Mouse (Mus musculus): ENCODE data around the gene Gm10644.

Gene Gm10644

GRCm38 (mm10) chr8:83934994-83935393 lies 20.0 kb downstream of the Gm10644 start:
- DNase-seq (ENCODE audit: low read depth), result no peak

GRCm38 (mm10) chr8:83934222-83934621 lies 20.8 kb downstream of the Gm10644 start:
- no peak for DNase-seq (ENCODE audit: low read depth)

- DNase-seq (ENCODE audit: low read depth), result no peak
Measured at GRCm38 (mm10) chr8:83926266-83926665, 28.7 kb downstream of the Gm10644 start.

- DNase-seq (ENCODE audit: low read depth), result no peak
Measured at GRCm38 (mm10) chr8:83924585-83924984, 30.4 kb downstream of the Gm10644 start.

- DNase-seq (ENCODE audit: low read depth), result no peak
Measured at GRCm38 (mm10) chr8:83922727-83923126, 32.3 kb downstream of the Gm10644 start.

GRCm38 (mm10) chr8:83921558-83921957 lies 33.4 kb downstream of the Gm10644 start:
- peak; percentile 76 for DNase-seq (ENCODE audit: low read depth)

- no peak for DNase-seq (ENCODE audit: low read depth)
Measured at GRCm38 (mm10) chr8:83917566-83917965, 37.4 kb downstream of the Gm10644 start.

- DNase-seq (ENCODE audit: low read depth), result no peak
Measured at GRCm38 (mm10) chr8:83916015-83916414, 39.0 kb downstream of the Gm10644 start.

- DNase-seq (ENCODE audit: low read depth), result no peak
Measured at GRCm38 (mm10) chr8:83914860-83915259, 40.1 kb downstream of the Gm10644 start.

- DNase-seq (ENCODE audit: low read depth), result no peak
Measured at GRCm38 (mm10) chr8:83914232-83914631, 40.8 kb downstream of the Gm10644 start.

GRCm38 (mm10) chr8:83911809-83912731 lies 42.9 kb downstream of the Gm10644 start:
- no peak for DNase-seq (ENCODE audit: low read depth)

- DNase-seq (ENCODE audit: low read depth), result no peak
Measured at GRCm38 (mm10) chr8:83909311-83909710, 45.7 kb downstream of the Gm10644 start.

GRCm38 (mm10) chr8:83908583-83908982 lies 46.4 kb downstream of the Gm10644 start:
- no peak for DNase-seq (ENCODE audit: low read depth)

- DNase-seq (ENCODE audit: low read depth), result no peak
Measured at GRCm38 (mm10) chr8:83902961-83903666, 51.9 kb downstream of the Gm10644 start.

GRCm38 (mm10) chr8:83901566-83902485 lies 53.2 kb downstream of the Gm10644 start:
- DNase-seq (ENCODE audit: low read depth), result no peak

GRCm38 (mm10) chr8:83900957-83901270 lies 54.1 kb downstream of the Gm10644 start:
- no peak for DNase-seq (ENCODE audit: low read depth)

- no peak for DNase-seq (ENCODE audit: low read depth)
Measured at GRCm38 (mm10) chr8:83900266-83900956, 54.6 kb downstream of the Gm10644 start.

GRCm38 (mm10) chr8:83899363-83900252 lies 55.4 kb downstream of the Gm10644 start, which contains the start of gene Adgrl1:
Adgrl1 (plus strand) TSS chr8:83900105.
- peak; percentile 65 for DNase-seq (ENCODE audit: low read depth)

GRCm38 (mm10) chr8:83898985-83899362 lies 56.0 kb downstream of the Gm10644 start:
- DNase-seq (ENCODE audit: low read depth), result peak; percentile 33

- DNase-seq (ENCODE audit: low read depth), result no peak
Measured at GRCm38 (mm10) chr8:83898456-83898855, 56.5 kb downstream of the Gm10644 start.

Data from c-Kit-positive CD71-negative TER-119-negative erythroid progenitor cells, embryonic 14.5 days (primary cell).